Mouse (Mus musculus) urinary bladder, postnatal 25 days (tissue): ENCODE results near the gene Mrgpre.

Experiments used
- DNase-seq: peaks from one replicate; pipeline ENCODE4 v3.0.0; 2022; ENCODE audit warnings: low spot score

Mrgpre gene

GRCm38 (mm10) chr7:143738194-143738593 is 46.1 kb downstream of the Mrgpre start:
- no peak for DNase-seq

DNA sequence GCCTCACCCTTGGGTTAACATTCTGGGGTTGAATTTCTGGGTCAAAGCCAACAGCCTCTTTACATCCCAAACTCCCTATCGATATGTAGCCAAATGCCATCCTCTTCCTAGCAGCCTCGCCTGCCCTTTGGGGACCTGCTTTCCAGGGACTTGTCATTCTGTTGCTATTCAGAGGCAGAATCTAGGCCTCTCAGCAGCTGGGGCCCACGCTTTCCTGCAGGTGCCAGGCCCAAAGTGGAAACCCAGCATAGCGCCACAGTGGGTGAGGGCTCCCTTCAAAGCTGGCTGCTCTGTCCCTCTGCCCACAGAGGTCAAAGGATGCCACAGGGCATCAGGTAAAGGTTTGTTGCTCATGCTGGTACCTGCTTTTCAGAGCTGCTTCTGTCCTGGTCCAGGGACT is 50.6 kb downstream of the Mrgpre start:
- no peak for DNase-seq

DNA sequence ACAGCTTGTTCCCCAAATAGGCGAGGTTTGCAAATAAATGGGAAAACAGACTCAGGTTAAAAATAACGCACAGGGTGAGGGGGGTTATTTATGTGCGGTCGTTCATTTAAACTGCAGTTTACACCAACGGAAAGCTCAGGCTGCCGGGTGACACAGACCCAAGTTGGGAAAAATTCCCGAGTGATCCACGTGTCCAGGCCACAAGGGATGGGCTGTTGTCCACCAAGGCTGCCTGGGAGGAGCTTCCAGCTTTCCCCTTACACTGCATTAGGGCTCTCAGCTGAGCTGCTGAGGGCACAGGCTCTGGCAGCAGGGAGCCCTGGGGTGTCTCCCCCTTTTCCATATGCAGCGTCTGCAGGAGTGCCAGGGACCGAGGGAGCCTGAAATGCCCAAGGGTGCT is 54.4 kb downstream of the Mrgpre start:
- DNase-seq = no peak
